In genomic region chr11:8607123-8607522, GRCm38 (mm10) we compare ENCODE assay signal across 16 mouse cellular contexts.
"Had no signal": no experiment of that assay in that cellular context is flagged by ENCODE, and none has a peak within 500 bp of the region (broad histone marks: within the 10 kb centered on the region; RNA-seq: fewer than 3 reads in every experiment).

No protein-coding gene starts in this region.

- H3K4me1 ChIP-seq: neural tube, embryonic 13.5 days; neural tube, embryonic 15.5 days had no signal

- DNase-seq: retina, postnatal 1 day; right cerebral cortex, adult 18-20 months; right cerebral cortex, postnatal 14 days; right cerebral cortex, postnatal 25 days; right cerebral cortex, postnatal 4 days; spleen, adult 18-20 months; thymus, adult 18-20 months; thymus, adult 2 months; thymus, postnatal 14 days; thymus, postnatal 25 days; thymus, postnatal 36 days; thymus, postnatal 4 days had no signal

- H3K4me2 ChIP-seq: neural tube, embryonic 13.5 days; neural tube, embryonic 15.5 days; stomach, embryonic 15.5 days had no signal

- H3K9ac ChIP-seq: neural tube, embryonic 13.5 days; neural tube, embryonic 15.5 days; stomach, embryonic 15.5 days had no signal

- H3K4me3 ChIP-seq: neural tube, embryonic 13.5 days; neural tube, embryonic 15.5 days; stomach, embryonic 15.5 days had no signal

- H3K36me3 ChIP-seq: neural tube, embryonic 13.5 days; neural tube, embryonic 15.5 days had no signal

- H3K27me3 ChIP-seq: neural tube, embryonic 13.5 days; neural tube, embryonic 15.5 days; stomach, embryonic 15.5 days had no signal

- H3K27ac ChIP-seq: neural tube, embryonic 13.5 days; neural tube, embryonic 15.5 days; stomach, embryonic 15.5 days; stomach, postnatal 0 days had no signal

- H3K9me3 ChIP-seq: neural tube, embryonic 15.5 days; stomach, embryonic 15.5 days had no signal
